Mouse (Mus musculus): ENCODE measurements around the gene Churc1. TPM values are rescaled to one million over a fixed set of nuclear protein-coding genes. Genes with fewer than 3 reads are reported as not detected.

Churc1 gene
- 146 and 148 TPM in 2 replicates for polyA plus RNA-seq (2014; fragmentation: Nextera tagmentation; extraction: Ambion mirVana)

- H3K9ac ChIP-seq (ENCODE audit: low read depth, low read length) = peak within 1 kb of the TSS; percentile 92
- peak within 1 kb of the TSS; percentile 81 for H3K4me3 ChIP-seq (ENCODE audit: low read depth, low read length)
- WGBS (ENCODE audit: insufficient replicate concordance) = under 1% methylated on average over 31 of the region's 31 CpGs
- peak; percentile 94 for ATAC-seq (replicated peaks; ENCODE audit: insufficient number of reproducible peaks, low FRiP score, low TSS enrichment)
- no peaks in the 10 kb centered on the region for H3K36me3 ChIP-seq (ENCODE audit: control insufficient read depth, insufficient read depth, low read length)
- peak within 1 kb of the TSS; percentile 78 for H3K4me2 ChIP-seq
- peaks cover 5% of the 10 kb centered on the region; the same call in 1 of the 2 replicates for H3K4me1 ChIP-seq (ENCODE audit: control insufficient read depth, insufficient read depth, low read length)
- peak within 1 kb of the TSS; percentile 79 for H3K27ac ChIP-seq (ENCODE audit: low read depth, low read length)
- no peaks in the 10 kb centered on the region for H3K27me3 ChIP-seq (ENCODE audit: control insufficient read depth, insufficient read depth, low read length)
- H3K9me3 ChIP-seq (replicated peaks; ENCODE audit: control insufficient read depth, low read length) = no peaks in the 10 kb centered on the region
Measured at GRCm38 (mm10) chr12:76765354-76765851, at the start of gene Churc1, which contains the start of gene Fntb. Gene Churc1 (plus strand): TSS chr12:76765538. Gene Fntb (plus strand): TSS chr12:76765589.

GRCm38 (mm10) chr12:76718384-76718783 is 47.0 kb upstream of the Churc1 start:
- H3K9me3 ChIP-seq (replicated peaks; ENCODE audit: control insufficient read depth, low read length) = no peaks in the 10 kb centered on the region
- no peak overlapping the region for H3K9ac ChIP-seq (ENCODE audit: low read depth, low read length)
- no peaks in the 10 kb centered on the region for H3K27me3 ChIP-seq (ENCODE audit: control insufficient read depth, insufficient read depth, low read length)
- no peak overlapping the region for H3K27ac ChIP-seq (ENCODE audit: low read depth, low read length)
- no peak overlapping the region for H3K4me3 ChIP-seq (ENCODE audit: low read depth, low read length)
- no peaks in the 10 kb centered on the region for H3K36me3 ChIP-seq (ENCODE audit: control insufficient read depth, insufficient read depth, low read length)
- 78% methylated on average over 4 of the region's 4 CpGs for WGBS (ENCODE audit: insufficient replicate concordance)
- 0 out of 2 replicates have a peak, but pooled peaks cover 2% of the 10 kb centered on the region for H3K4me1 ChIP-seq (ENCODE audit: control insufficient read depth, insufficient read depth, low read length)
- ATAC-seq (replicated peaks; ENCODE audit: insufficient number of reproducible peaks, low FRiP score, low TSS enrichment) = no peak
- no peak overlapping the region for H3K4me2 ChIP-seq

- no peak overlapping the region for H3K9ac ChIP-seq (ENCODE audit: low read depth, low read length)
- H3K36me3 ChIP-seq (ENCODE audit: control insufficient read depth, insufficient read depth, low read length) = no peaks in the 10 kb centered on the region
- H3K27ac ChIP-seq (ENCODE audit: low read depth, low read length) = no peak overlapping the region
- no peaks in the 10 kb centered on the region for H3K9me3 ChIP-seq (replicated peaks; ENCODE audit: control insufficient read depth, low read length)
- H3K4me1 ChIP-seq (ENCODE audit: control insufficient read depth, insufficient read depth, low read length) = 0 out of 2 replicates have a peak, but pooled peaks cover 2% of the 10 kb centered on the region
- H3K4me2 ChIP-seq = no peak overlapping the region
- H3K27me3 ChIP-seq (ENCODE audit: control insufficient read depth, insufficient read depth, low read length) = no peaks in the 10 kb centered on the region
- no peak for ATAC-seq (replicated peaks; ENCODE audit: insufficient number of reproducible peaks, low FRiP score, low TSS enrichment)
- H3K4me3 ChIP-seq (ENCODE audit: low read depth, low read length) = no peak overlapping the region
Measured at GRCm38 (mm10) chr12:76720572-76720971, 44.8 kb upstream of the Churc1 start.

- H3K4me3 ChIP-seq (ENCODE audit: low read depth, low read length) = no peak overlapping the region
- 0 out of 2 replicates have a peak, but pooled peaks cover 2% of the 10 kb centered on the region for H3K4me1 ChIP-seq (ENCODE audit: control insufficient read depth, insufficient read depth, low read length)
- H3K4me2 ChIP-seq = no peak overlapping the region
- no peak overlapping the region for H3K9ac ChIP-seq (ENCODE audit: low read depth, low read length)
- H3K27ac ChIP-seq (ENCODE audit: low read depth, low read length) = no peak overlapping the region
- H3K9me3 ChIP-seq (replicated peaks; ENCODE audit: control insufficient read depth, low read length) = no peaks in the 10 kb centered on the region
- no peaks in the 10 kb centered on the region for H3K36me3 ChIP-seq (ENCODE audit: control insufficient read depth, insufficient read depth, low read length)
- WGBS (ENCODE audit: insufficient replicate concordance) = 78% methylated on average over 3 of the region's 3 CpGs
- H3K27me3 ChIP-seq (ENCODE audit: control insufficient read depth, insufficient read depth, low read length) = no peaks in the 10 kb centered on the region
- ATAC-seq (replicated peaks; ENCODE audit: insufficient number of reproducible peaks, low FRiP score, low TSS enrichment) = no peak
Measured at GRCm38 (mm10) chr12:76722026-76722425, 43.3 kb upstream of the Churc1 start.

GRCm38 (mm10) chr12:76727955-76728354 is 37.4 kb upstream of the Churc1 start:
- no peaks in the 10 kb centered on the region for H3K9me3 ChIP-seq (replicated peaks; ENCODE audit: control insufficient read depth, low read length)
- H3K27ac ChIP-seq (ENCODE audit: low read depth, low read length) = no peak overlapping the region
- H3K4me1 ChIP-seq (ENCODE audit: control insufficient read depth, insufficient read depth, low read length) = no peaks in the 10 kb centered on the region
- H3K4me3 ChIP-seq (ENCODE audit: low read depth, low read length) = no peak overlapping the region
- H3K9ac ChIP-seq (ENCODE audit: low read depth, low read length) = no peak overlapping the region
- no peaks in the 10 kb centered on the region for H3K27me3 ChIP-seq (ENCODE audit: control insufficient read depth, insufficient read depth, low read length)
- WGBS (ENCODE audit: insufficient replicate concordance) = 78% methylated on average over 4 of the region's 4 CpGs
- ATAC-seq (replicated peaks; ENCODE audit: insufficient number of reproducible peaks, low FRiP score, low TSS enrichment) = no peak
- H3K4me2 ChIP-seq = no peak overlapping the region
- no peaks in the 10 kb centered on the region for H3K36me3 ChIP-seq (ENCODE audit: control insufficient read depth, insufficient read depth, low read length)

- no peak overlapping the region for H3K4me3 ChIP-seq (ENCODE audit: low read depth, low read length)
- no peak for ATAC-seq (replicated peaks; ENCODE audit: insufficient number of reproducible peaks, low FRiP score, low TSS enrichment)
- no peak overlapping the region for H3K9ac ChIP-seq (ENCODE audit: low read depth, low read length)
- no peaks in the 10 kb centered on the region for H3K36me3 ChIP-seq (ENCODE audit: control insufficient read depth, insufficient read depth, low read length)
- H3K4me1 ChIP-seq (ENCODE audit: control insufficient read depth, insufficient read depth, low read length) = no peaks in the 10 kb centered on the region
- H3K4me2 ChIP-seq = no peak overlapping the region
- H3K27ac ChIP-seq (ENCODE audit: low read depth, low read length) = no peak overlapping the region
- 73% methylated on average over 16 of the region's 16 CpGs for WGBS (ENCODE audit: insufficient replicate concordance)
- no peaks in the 10 kb centered on the region for H3K27me3 ChIP-seq (ENCODE audit: control insufficient read depth, insufficient read depth, low read length)
- H3K9me3 ChIP-seq (replicated peaks; ENCODE audit: control insufficient read depth, low read length) = no peaks in the 10 kb centered on the region; the same call in 1 of the 2 replicates
Measured at GRCm38 (mm10) chr12:76750866-76751459, 14.4 kb upstream of the Churc1 start.

- ATAC-seq (replicated peaks; ENCODE audit: insufficient number of reproducible peaks, low FRiP score, low TSS enrichment) = no peak
- H3K4me1 ChIP-seq (ENCODE audit: control insufficient read depth, insufficient read depth, low read length) = no peaks in the 10 kb centered on the region
- no peak overlapping the region for H3K4me2 ChIP-seq
- H3K27ac ChIP-seq (ENCODE audit: low read depth, low read length) = no peak overlapping the region
- no peaks in the 10 kb centered on the region for H3K27me3 ChIP-seq (ENCODE audit: control insufficient read depth, insufficient read depth, low read length)
- WGBS (ENCODE audit: insufficient replicate concordance) = 42% methylated on average over 14 of the region's 14 CpGs
- no peaks in the 10 kb centered on the region for H3K36me3 ChIP-seq (ENCODE audit: control insufficient read depth, insufficient read depth, low read length)
- no peak overlapping the region for H3K4me3 ChIP-seq (ENCODE audit: low read depth, low read length)
- no peaks in the 10 kb centered on the region; the same call in 1 of the 2 replicates for H3K9me3 ChIP-seq (replicated peaks; ENCODE audit: control insufficient read depth, low read length)
- H3K9ac ChIP-seq (ENCODE audit: low read depth, low read length) = no peak overlapping the region
Measured at GRCm38 (mm10) chr12:76752652-76753318, 12.6 kb upstream of the Churc1 start.

GRCm38 (mm10) chr12:76765901-76766630 is 728 bp downstream of the Churc1 start:
- Histone ChIP-seq H3K4me2 (peak overlapping the region; percentile 78), H3K9me3 (replicated peaks; ENCODE audit: control insufficient read depth, low read length) (no peaks in the 10 kb centered on the region), H3K4me3 (ENCODE audit: low read depth, low read length) (peak overlapping the region; percentile 81), H3K27me3 (ENCODE audit: control insufficient read depth, insufficient read depth, low read length) (no peaks in the 10 kb centered on the region), H3K4me1 (ENCODE audit: control insufficient read depth, insufficient read depth, low read length) (peaks cover 5% of the 10 kb centered on the region; the same call in 1 of the 2 replicates), H3K9ac (ENCODE audit: low read depth, low read length) (peak overlapping the region; percentile 92), H3K36me3 (ENCODE audit: control insufficient read depth, insufficient read depth, low read length) (no peaks in the 10 kb centered on the region), H3K27ac (ENCODE audit: low read depth, low read length) (peak overlapping the region; percentile 79)
- WGBS (ENCODE audit: insufficient replicate concordance) = 31% methylated on average over 20 of the region's 20 CpGs
- ATAC-seq (replicated peaks; ENCODE audit: insufficient number of reproducible peaks, low FRiP score, low TSS enrichment) = no peak

Measured in heart, embryonic 11.5 days (tissue).